Mouse (Mus musculus) adrenal gland, adult 18-20 months (tissue): ENCODE results near the gene Ccdc194. TPM values are rescaled to one million over a fixed set of nuclear protein-coding genes. Genes with fewer than 3 reads are reported as not detected.
"Not testable (repeated sequence)": the region's sequence is repeated elsewhere in the genome, so short reads cannot be mapped to it uniquely, and the experiment has no call there.

ENCODE experiments used
- DNase-seq, 2 experiments: peaks; one replicate each; pipeline ENCODE4 v3.0.0; 2021 to 2022; ENCODE audit warnings: low spot score in 2 of 2
- total RNA-seq, 2 experiments: library from RNA; stranded (reverse); gene quantifications; 1 replicate in 1 of 2; 2 replicates in 1 of 2; pipeline ENCODE4 v1.2.3; 2021

The Ccdc194 gene
- total RNA-seq, 2 experiments from 2014 or later: not detected

- DNase-seq: no peak
Measured at GRCm38 (mm10) chr8:71554644-71555043, 29.1 kb upstream of the Ccdc194 start.

GRCm38 (mm10) chr8:71554001-71554400 is 28.5 kb upstream of the Ccdc194 start:
- no peak for DNase-seq

DNA sequence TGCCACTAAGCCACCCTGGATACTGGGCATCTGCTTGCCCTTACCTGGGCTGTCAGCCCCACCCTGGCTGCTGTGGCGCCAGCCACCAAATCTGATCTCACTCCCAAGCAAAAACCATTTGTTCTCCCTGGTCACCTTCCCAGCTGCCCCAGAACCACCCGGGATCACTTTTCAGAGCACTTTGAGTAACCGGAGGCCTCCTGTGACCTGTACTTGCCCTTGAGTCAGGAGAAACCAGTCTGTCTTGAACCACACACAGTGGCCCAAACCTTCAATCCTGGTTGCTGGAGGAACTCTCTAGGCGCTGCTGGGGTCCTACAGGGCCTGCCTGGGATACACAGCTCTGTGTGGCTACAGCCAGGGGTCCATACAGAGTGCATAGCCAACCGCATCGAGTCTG is 27.3 kb upstream of the Ccdc194 start:
- DNase-seq: no peak

DNA sequence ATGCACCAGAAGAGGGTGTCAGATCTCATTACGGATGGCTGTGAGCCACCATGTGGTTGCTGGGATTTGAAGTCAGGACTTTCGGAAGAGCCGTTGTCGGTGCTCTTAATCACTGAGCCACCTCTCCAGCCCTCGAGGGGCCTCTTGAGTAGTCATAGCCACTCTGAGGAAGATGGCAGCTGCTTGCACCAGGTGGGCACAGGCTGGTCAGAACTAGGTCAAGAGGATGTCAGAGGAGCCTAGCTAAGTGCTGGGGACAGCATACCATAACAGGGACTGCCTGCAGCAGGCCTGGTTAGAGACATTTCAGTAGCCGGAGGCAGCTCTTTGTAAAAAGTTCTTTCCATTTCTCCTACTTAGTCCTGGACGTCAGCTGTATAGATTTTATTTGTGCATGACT is 25.2 kb upstream of the Ccdc194 start:
- DNase-seq: no peak

DNA sequence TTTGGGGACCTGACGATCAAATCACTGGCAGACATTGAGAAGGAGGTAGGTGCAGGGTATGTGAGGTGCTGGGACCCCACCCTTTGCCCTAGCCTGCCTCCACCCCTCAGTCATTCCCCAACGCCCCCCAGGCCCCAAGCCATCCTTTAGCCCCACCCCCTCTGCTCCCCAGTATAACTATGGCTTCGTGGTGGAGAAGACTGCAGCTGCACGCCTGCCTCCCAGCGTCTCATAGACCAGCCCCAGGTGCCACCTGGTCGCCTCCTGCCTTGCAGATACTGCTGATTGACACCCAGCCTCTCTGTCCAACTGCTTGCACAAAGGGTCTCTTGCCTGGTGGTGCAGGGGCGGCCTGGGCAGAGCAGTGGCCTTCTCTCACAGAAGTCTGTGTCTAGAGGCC is 22.1 kb upstream of the Ccdc194 start:
- DNase-seq: no peak

- DNase-seq: no peak
Measured at GRCm38 (mm10) chr8:71545053-71545452, 19.5 kb upstream of the Ccdc194 start.

DNA sequence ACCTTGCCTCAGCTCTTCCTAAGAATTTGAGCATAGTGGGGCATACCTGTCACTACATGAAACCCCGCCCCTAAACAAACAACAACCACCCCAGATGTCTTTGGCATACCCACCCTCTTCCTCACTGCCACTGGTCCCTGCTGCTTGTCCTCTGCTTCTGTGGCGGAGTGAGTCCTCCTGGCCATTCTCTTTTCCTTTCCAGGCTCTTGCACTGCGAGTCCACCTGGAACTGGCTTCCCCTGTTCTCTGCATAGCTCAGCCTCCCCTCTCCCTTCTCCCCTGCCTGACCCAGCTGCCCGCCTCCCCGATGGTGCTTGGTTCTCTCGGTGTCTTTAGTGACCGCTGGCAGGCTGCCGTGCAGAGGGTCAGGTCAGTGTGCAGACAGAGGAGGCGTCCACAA is 18.2 kb upstream of the Ccdc194 start:
- DNase-seq: no peak

DNA sequence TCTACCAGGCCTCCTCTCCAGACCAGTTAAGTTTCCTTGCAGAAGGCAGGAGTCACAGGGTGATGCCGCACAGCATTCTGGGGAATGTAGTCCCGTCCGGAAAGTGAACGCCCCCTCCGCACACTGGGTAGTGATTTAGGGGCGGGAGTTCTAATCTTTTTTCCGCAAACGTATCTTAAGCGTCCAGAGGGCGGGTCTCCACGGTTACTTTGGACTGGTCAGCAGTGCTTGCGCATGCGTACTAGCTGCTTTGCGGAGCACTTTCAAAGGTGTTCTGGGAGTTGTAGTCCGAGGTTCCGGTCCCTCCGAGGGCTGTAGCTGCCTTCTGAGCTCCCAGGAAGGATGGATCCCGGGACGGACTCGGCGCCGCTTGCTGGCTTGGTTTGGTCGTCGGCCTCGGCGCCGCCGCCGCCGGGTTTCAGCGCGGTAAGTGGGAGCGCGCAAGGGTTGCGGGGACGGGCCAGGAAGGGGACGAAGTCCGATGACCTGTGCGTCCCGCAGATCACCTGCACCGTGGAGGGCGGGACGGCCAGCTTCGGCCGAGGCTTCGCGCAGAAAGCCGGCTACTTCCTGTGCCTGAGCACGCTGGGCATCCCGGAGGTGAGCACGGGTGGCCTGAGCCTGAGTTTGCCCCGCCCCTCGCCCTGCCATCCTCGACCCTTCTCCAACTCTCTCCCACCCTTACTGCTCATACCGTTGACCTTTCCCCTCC is 17.3 kb upstream of the Ccdc194 start, which contains the start of gene Mvb12a:
TSS of gene Mvb12a (plus strand) at position 291 of the 712 bp plus-strand sequence.
- peak; percentile 85 to 87 for DNase-seq

- DNase-seq: peak; percentile 79
Measured at GRCm38 (mm10) chr8:71537028-71537867, 11.7 kb upstream of the Ccdc194 start, which contains the start of gene Bst2. Gene Bst2 (minus strand): TSS chr8:71537456.

GRCm38 (mm10) chr8:71535663-71536062 is 10.2 kb upstream of the Ccdc194 start:
- DNase-seq: no peak

DNA sequence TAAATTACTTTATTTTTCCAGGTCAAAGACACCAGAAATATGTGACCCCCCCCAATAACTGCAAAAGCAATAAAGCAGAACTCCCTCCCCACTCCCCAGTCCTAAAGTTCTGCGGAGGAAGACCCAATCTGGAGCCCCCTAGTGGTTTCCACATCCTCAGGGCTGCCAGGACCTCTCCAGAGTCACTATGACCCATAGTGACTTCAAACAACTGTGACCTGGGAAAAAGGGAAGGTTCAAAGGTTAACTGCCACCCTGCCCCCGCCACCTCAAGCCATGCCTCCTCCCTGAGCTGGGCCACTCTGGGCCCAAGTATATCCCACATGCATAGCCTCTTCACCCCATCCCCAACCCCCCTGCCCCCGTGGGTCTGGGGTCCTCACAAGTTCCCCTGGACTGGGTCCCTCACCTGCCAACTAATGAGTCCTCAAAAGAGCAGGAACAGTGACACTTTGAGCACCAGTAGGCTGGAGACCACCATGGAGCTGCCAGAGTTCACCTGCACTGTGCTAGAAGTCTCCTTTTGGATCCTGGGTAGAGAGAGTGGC is 8.8 kb upstream of the Ccdc194 start:
- DNase-seq: no peak

GRCm38 (mm10) chr8:71530735-71531467 is 5.4 kb upstream of the Ccdc194 start:
- DNase-seq: not testable (repeated sequence)

DNA sequence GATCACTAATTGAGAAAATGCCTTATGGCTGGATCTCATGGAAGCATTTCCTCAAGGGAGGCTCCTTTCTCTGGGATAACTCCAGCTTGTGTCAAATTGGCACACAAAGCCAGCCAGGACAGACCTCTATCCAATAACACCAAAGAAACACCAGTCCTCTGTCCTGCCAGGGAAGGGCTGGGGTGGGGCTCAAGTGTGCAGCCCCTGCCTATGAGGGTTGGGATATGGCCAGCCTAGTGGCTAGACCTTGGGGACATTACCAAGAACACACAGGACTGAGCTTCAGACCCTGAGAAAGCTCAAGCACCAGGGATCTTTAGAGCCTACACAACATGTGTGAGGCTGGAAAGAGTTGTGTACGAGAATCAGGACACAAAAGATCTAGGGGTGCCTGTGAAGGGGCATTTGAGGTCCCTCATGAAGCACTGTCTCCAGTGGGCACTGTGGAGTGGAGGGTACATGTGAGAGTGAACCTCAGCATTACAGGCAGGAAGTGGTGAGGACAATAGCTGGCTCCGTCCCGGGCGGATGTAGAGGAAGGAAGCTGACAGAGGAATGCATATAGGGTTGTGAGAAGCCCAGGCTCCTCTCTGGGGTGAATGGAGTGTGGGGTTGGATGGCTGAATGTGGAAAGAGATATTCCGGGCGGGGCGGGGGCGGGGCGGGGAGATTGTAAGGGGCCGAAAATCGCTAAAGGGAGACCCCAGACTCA is 3.0 kb upstream of the Ccdc194 start:
- no peak for DNase-seq

- DNase-seq: no peak
Measured at GRCm38 (mm10) chr8:71527162-71527870, 1.8 kb upstream of the Ccdc194 start.

DNA sequence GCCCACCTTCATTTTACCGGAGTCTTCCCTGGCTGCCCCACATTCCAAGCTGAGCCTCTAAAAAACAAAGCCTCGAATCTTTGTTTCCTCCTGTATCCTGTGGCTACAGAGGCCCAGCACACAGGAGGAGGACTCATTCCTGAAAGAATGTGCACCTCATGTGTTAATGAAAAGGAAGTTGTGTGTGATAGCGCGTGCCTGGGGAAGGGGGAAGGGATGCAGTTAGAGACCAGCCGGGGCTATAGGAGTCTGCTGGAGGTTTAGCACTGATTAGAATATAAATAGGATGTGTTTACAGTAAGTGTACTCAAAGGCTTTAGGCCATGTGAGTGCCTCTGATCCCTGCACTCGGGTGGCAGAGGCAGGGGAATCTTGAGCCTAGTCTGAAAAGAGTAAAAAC is 761 bp upstream of the Ccdc194 start:
- no peak for DNase-seq

GRCm38 (mm10) chr8:71521634-71522033 is 3.9 kb downstream of the Ccdc194 start:
- DNase-seq: peak; percentile 96 to 97

DNA sequence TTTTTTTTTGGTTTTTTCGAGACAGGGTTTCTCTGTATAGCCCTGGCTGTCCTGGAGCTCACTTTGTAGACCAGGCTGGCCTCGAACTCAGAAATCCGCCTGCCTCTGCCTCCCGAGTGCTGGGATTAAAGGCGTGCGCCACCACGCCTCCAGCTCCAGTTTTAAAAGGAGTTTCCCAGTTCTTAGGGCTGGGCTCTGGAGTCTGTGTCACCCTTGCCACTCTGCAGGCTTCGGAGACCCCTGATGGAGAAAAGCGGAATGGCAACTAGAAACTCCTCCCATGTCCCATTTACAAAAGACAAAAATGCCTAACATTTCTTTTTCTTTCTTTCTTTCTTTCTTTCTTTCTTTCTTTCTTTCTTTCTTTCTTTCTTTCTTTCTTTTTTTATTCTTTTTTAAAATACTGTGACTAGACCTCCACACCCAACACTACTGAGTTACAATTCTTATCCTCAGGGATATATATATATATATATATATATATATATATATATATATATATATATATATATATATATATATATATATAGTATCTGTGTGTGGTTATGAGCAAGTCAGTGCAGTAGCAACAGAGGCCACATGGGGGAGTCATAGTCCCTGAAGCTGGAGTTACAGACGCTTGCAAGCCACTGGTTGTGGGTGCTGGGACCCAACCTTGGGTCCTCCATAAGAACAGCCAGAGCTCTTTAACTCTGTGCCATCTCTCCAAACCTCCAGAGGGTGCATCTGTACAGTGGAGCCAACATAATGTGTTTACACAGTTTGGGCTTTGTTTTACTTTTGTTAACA is 6.3 kb downstream of the Ccdc194 start:
- peak; percentile 63 to 67 for DNase-seq

DNA sequence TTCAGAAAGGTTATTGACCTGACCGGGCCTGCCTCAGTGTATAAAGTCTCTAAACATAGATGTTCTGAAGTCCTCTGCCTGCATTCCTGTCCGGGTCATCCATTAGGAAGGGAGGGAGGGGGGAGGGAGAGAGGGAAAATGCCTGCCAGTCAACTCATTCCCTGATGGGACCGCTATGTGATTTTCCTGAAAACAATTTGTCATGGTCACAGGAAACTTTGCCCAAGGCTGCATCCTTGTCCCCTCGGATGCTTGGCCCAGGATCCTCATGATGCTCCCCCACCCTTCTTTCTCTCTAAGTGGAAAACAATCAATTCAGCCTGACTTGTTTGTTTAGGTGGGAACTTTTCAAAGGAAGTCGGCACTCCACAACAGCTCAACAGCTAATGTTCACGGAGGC is 8.7 kb downstream of the Ccdc194 start:
- no peak for DNase-seq

- DNase-seq: no peak
Measured at GRCm38 (mm10) chr8:71515043-71515442, 10.5 kb downstream of the Ccdc194 start.
